Mouse (Mus musculus): ENCODE results near the gene Rbfox3. TPM values are rescaled to one million over a fixed set of nuclear protein-coding genes. Genes with fewer than 3 reads are reported as not detected.

The Rbfox3 gene
- polyA plus RNA-seq, 1 experiment from 2014 or later = 0.36 TPM

- ATAC-seq (ENCODE audit: low read depth) = no peak
- no peak for DNase-seq
- H3K27me3 ChIP-seq = peaks cover 13% of the 10 kb centered on the region; the same call in 1 of the 2 replicates
- H3K4me3 ChIP-seq (replicated peaks) = no peak overlapping the region
- no peaks in the 10 kb centered on the region for H3K4me1 ChIP-seq (replicated peaks)
- no peak overlapping the region for H3K9ac ChIP-seq
- H3K9me3 ChIP-seq (replicated peaks) = no peaks in the 10 kb centered on the region
- H3K27ac ChIP-seq = no peak overlapping the region
- no peak overlapping the region for H3K4me2 ChIP-seq
- H3K36me3 ChIP-seq = no peaks in the 10 kb centered on the region
- 62% methylated on average over 8 of the region's 8 CpGs for WGBS (ENCODE audit: insufficient replicate concordance)
Observed at GRCm38 (mm10) chr11:118579622-118580021, 331.8 kb downstream of the Rbfox3 start.

- Histone ChIP-seq H3K4me1 (replicated peaks) (no peaks in the 10 kb centered on the region), H3K27me3 (peaks cover 28% of the 10 kb centered on the region), H3K27ac (no peak overlapping the region), H3K9ac (no peak overlapping the region), H3K4me2 (no peak overlapping the region), H3K9me3 (replicated peaks) (no peaks in the 10 kb centered on the region), H3K36me3 (no peaks in the 10 kb centered on the region), H3K4me3 (replicated peaks) (no peak overlapping the region)
- ATAC-seq (ENCODE audit: low read depth) (no peak), DNase-seq (no peak)
- 65% methylated on average over 15 of the region's 15 CpGs for WGBS (ENCODE audit: insufficient replicate concordance)
Observed at GRCm38 (mm10) chr11:118577271-118577670, 334.1 kb downstream of the Rbfox3 start.

- no peak for DNase-seq
- Histone ChIP-seq H3K27me3 (peaks cover 35% of the 10 kb centered on the region), H3K4me2 (no peak overlapping the region), H3K36me3 (no peaks in the 10 kb centered on the region), H3K4me1 (replicated peaks) (no peaks in the 10 kb centered on the region), H3K9ac (no peak overlapping the region), H3K27ac (no peak overlapping the region), H3K4me3 (replicated peaks) (no peak overlapping the region), H3K9me3 (replicated peaks) (no peaks in the 10 kb centered on the region)
- 51% methylated on average over 8 of the region's 8 CpGs for WGBS (ENCODE audit: insufficient replicate concordance)
- no peak for ATAC-seq (ENCODE audit: low read depth)
Observed at GRCm38 (mm10) chr11:118576611-118577010, 334.8 kb downstream of the Rbfox3 start.

DNA sequence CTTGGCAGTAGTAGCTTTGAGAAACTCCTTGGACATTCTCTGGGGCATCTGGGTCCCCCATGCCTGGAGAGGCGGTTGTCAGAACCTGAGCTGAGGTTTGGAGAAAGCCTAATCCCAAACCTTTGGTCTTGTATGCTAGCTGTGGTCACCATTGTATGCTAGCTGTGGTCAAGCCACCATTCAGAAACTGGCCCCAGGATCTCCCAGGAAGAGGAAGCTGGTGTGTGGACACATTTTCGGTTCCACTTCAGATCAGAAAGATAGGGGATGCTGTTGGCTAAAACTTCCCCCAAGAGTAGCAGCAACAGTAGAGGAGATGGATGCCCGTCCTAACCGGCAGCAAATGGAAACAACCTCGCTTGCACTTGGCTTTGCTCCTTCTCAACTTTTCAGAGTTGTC is 337.0 kb downstream of the Rbfox3 start:
- H3K9me3 ChIP-seq (replicated peaks) = no peaks in the 10 kb centered on the region
- no peak for ATAC-seq (ENCODE audit: low read depth)
- no peak overlapping the region for H3K4me2 ChIP-seq
- H3K4me3 ChIP-seq (replicated peaks) = no peak overlapping the region
- no peak for DNase-seq
- WGBS (ENCODE audit: insufficient replicate concordance) = 60% methylated on average over 5 of the region's 5 CpGs
- no peak overlapping the region for H3K27ac ChIP-seq
- H3K4me1 ChIP-seq (replicated peaks) = no peaks in the 10 kb centered on the region
- H3K36me3 ChIP-seq = no peaks in the 10 kb centered on the region
- H3K9ac ChIP-seq = no peak overlapping the region
- H3K27me3 ChIP-seq = peaks cover 57% of the 10 kb centered on the region

GRCm38 (mm10) chr11:118573569-118573968 is 337.8 kb downstream of the Rbfox3 start:
- Histone ChIP-seq H3K9ac (no peak overlapping the region), H3K9me3 (replicated peaks) (no peaks in the 10 kb centered on the region), H3K4me1 (replicated peaks) (no peaks in the 10 kb centered on the region), H3K36me3 (no peaks in the 10 kb centered on the region), H3K27ac (no peak overlapping the region), H3K27me3 (peaks cover 65% of the 10 kb centered on the region), H3K4me3 (replicated peaks) (no peak overlapping the region), H3K4me2 (no peak overlapping the region)
- ATAC-seq (ENCODE audit: low read depth) = no peak
- DNase-seq = no peak
- WGBS (ENCODE audit: insufficient replicate concordance) = 0% methylated on average over 3 of the region's 3 CpGs

DNA sequence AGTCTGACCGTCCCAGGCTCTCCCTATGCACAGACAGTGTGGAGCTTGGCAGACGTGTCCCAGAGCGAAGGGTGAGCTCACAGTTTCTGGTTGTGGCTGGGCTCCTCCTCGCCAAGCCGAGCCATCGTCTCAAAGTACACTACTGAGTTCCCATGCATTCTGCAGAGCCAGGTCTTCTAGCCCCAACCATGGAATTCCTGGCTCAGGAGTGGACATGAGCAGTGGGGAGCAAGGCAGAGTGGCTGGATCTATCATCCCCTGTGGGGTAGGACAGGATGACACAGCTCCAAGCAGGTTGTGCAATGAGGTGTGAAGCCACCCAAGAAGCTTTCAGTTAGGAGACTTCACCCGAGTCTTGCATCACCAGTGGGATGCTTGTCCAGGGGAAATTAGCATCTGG is 338.4 kb downstream of the Rbfox3 start:
- Histone ChIP-seq H3K4me2 (no peak overlapping the region), H3K27me3 (peaks cover 71% of the 10 kb centered on the region), H3K4me3 (replicated peaks) (no peak overlapping the region), H3K9ac (no peak overlapping the region), H3K27ac (no peak overlapping the region), H3K9me3 (replicated peaks) (no peaks in the 10 kb centered on the region), H3K4me1 (replicated peaks) (no peaks in the 10 kb centered on the region), H3K36me3 (no peaks in the 10 kb centered on the region)
- ATAC-seq (ENCODE audit: low read depth) (no peak), DNase-seq (no peak)
- WGBS (ENCODE audit: insufficient replicate concordance) = 47% methylated on average over 7 of the region's 7 CpGs

- H3K27ac ChIP-seq = no peak overlapping the region
- peaks cover 75% of the 10 kb centered on the region for H3K27me3 ChIP-seq
- no peak for ATAC-seq (ENCODE audit: low read depth)
- H3K9ac ChIP-seq = no peak overlapping the region
- 1% methylated on average over 27 of the region's 27 CpGs for WGBS (ENCODE audit: insufficient replicate concordance)
- DNase-seq = no peak
- H3K36me3 ChIP-seq = no peaks in the 10 kb centered on the region
- H3K4me2 ChIP-seq = no peak overlapping the region
- H3K4me1 ChIP-seq (replicated peaks) = no peaks in the 10 kb centered on the region
- H3K9me3 ChIP-seq (replicated peaks) = no peaks in the 10 kb centered on the region
- H3K4me3 ChIP-seq (replicated peaks) = no peak overlapping the region
Observed at GRCm38 (mm10) chr11:118570164-118570563, 341.2 kb downstream of the Rbfox3 start.

DNA sequence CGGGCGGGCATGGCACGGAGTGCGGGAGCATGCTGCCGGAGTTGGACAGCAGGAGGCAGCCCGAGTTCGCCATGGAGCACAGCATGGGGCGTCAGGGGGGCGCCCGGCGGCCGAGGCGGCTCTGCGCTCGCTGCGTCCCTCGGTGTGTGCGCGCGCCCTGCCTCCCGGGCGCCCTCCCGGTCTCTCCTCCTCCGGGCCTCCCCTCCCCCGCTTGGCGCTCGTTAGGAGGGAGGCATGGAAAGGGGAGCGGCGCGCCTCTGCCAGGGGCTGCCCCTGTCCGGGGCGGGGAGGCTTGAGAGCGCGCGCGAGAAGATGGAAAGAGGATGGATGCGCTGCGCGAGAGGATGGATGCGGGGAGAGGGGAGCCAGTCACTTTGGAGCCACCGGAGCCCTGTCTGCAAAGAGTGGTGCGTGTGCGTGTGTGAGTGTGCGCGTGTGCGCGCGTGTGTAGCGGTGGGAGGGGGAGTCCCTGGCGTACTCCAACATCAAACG is 341.8 kb downstream of the Rbfox3 start:
- ATAC-seq (ENCODE audit: low read depth) (no peak), DNase-seq (no peak)
- 2% methylated on average over 42 of the region's 51 CpGs for WGBS (ENCODE audit: insufficient replicate concordance)
- no peaks in the 10 kb centered on the region for H3K9me3 ChIP-seq (replicated peaks)
- H3K4me3 ChIP-seq (replicated peaks) = no peak overlapping the region
- no peak overlapping the region for H3K9ac ChIP-seq
- H3K4me2 ChIP-seq = no peak overlapping the region
- no peak overlapping the region for H3K27ac ChIP-seq
- H3K27me3 ChIP-seq = peaks cover 75% of the 10 kb centered on the region
- H3K4me1 ChIP-seq (replicated peaks) = no peaks in the 10 kb centered on the region
- no peaks in the 10 kb centered on the region for H3K36me3 ChIP-seq

- ATAC-seq (ENCODE audit: low read depth) (no peak), DNase-seq (no peak)
- H3K9ac ChIP-seq = no peak overlapping the region
- peaks cover 25% of the 10 kb centered on the region for H3K27me3 ChIP-seq
- H3K9me3 ChIP-seq (replicated peaks) = no peaks in the 10 kb centered on the region
- 60% methylated on average over 5 of the region's 5 CpGs for WGBS (ENCODE audit: insufficient replicate concordance)
- no peak overlapping the region for H3K4me3 ChIP-seq (replicated peaks)
- no peaks in the 10 kb centered on the region for H3K4me1 ChIP-seq (replicated peaks)
- no peak overlapping the region for H3K27ac ChIP-seq
- no peaks in the 10 kb centered on the region for H3K36me3 ChIP-seq
- no peak overlapping the region for H3K4me2 ChIP-seq
Observed at GRCm38 (mm10) chr11:118563877-118564276, 347.5 kb downstream of the Rbfox3 start.

DNA sequence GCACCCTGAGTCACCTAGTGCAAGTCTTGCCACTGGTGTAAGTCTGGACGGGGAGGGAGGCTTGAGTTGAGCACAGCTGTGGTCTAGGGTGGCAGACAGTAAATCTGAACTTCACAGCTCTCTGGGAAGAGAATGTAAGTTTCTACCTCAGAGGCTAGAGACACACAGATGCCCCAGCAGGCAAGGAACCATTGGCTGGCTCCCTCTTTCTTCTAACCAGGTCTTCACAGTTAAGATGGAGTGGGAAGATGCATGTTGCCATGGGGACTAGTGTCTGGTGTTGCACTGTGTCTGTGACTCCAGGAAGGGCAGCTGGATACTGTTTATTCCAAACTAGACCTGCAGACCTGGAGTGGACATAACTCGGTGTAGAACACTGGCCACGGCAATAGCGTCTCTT is 348.6 kb downstream of the Rbfox3 start:
- no peaks in the 10 kb centered on the region for H3K4me1 ChIP-seq (replicated peaks)
- H3K9me3 ChIP-seq (replicated peaks) = no peaks in the 10 kb centered on the region
- no peak overlapping the region for H3K9ac ChIP-seq
- H3K27ac ChIP-seq = no peak overlapping the region
- 58% methylated on average over 4 of the region's 4 CpGs for WGBS (ENCODE audit: insufficient replicate concordance)
- H3K4me3 ChIP-seq (replicated peaks) = no peak overlapping the region
- ATAC-seq (ENCODE audit: low read depth) = no peak
- DNase-seq = no peak
- H3K36me3 ChIP-seq = no peaks in the 10 kb centered on the region
- no peak overlapping the region for H3K4me2 ChIP-seq
- peaks cover 15% of the 10 kb centered on the region for H3K27me3 ChIP-seq

DNA sequence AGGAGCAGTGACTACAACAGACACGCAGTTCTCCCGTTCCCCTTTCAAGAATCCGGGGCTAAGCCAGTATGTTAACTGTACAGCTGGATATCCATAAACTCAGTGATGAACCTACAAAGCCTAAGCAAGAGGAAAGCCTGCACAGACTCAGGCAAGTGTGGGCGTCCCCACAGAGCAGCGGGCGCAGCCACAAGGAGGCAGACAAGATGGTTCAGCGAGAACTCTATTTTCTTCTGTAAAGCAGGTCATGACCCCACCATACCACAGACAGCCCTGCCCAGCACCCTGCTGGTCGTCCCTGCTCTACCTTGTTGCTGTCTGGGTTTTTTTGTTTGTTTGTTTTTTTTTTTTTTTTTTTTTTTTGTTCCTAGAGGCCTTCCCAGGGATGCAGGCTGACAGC is 353.2 kb downstream of the Rbfox3 start:
- no peaks in the 10 kb centered on the region for H3K4me1 ChIP-seq (replicated peaks)
- H3K27me3 ChIP-seq = peaks cover 16% of the 10 kb centered on the region; the same call in 1 of the 2 replicates
- no peak overlapping the region for H3K4me3 ChIP-seq (replicated peaks)
- WGBS (ENCODE audit: insufficient replicate concordance) = 61% methylated on average over 8 of the region's 8 CpGs
- no peaks in the 10 kb centered on the region for H3K36me3 ChIP-seq
- DNase-seq (no peak), ATAC-seq (ENCODE audit: low read depth) (no peak)
- no peak overlapping the region for H3K27ac ChIP-seq
- no peak overlapping the region for H3K4me2 ChIP-seq
- no peaks in the 10 kb centered on the region for H3K9me3 ChIP-seq (replicated peaks)
- H3K9ac ChIP-seq = no peak overlapping the region

- H3K4me1 ChIP-seq (replicated peaks) = no peaks in the 10 kb centered on the region
- H3K4me2 ChIP-seq = no peak overlapping the region
- ATAC-seq (ENCODE audit: low read depth) (no peak), DNase-seq (no peak)
- 34% methylated on average over 5 of the region's 5 CpGs for WGBS (ENCODE audit: insufficient replicate concordance)
- H3K9me3 ChIP-seq (replicated peaks) = no peaks in the 10 kb centered on the region
- no peak overlapping the region for H3K27ac ChIP-seq
- H3K4me3 ChIP-seq (replicated peaks) = no peak overlapping the region
- H3K9ac ChIP-seq = no peak overlapping the region
- H3K36me3 ChIP-seq = no peaks in the 10 kb centered on the region
- H3K27me3 ChIP-seq = peaks cover 26% of the 10 kb centered on the region
Observed at GRCm38 (mm10) chr11:118555631-118556030, 355.8 kb downstream of the Rbfox3 start.
